Mouse (Mus musculus) heart, embryonic 15.5 days (tissue): ENCODE results near the gene Coa5. TPM values are rescaled to one million over a fixed set of nuclear protein-coding genes. Genes with fewer than 3 reads are reported as not detected.

Source experiments
- ATAC-seq: fragments of 200-750 bp; cut with Nextera tagmentation; replicated peaks from 2 replicates; pipeline ENCODE4 v1.8.0; 2017; ENCODE audit warnings: low read depth, moderate TSS enrichment; ENCODE audit not compliant: insufficient number of reproducible peaks, insufficient read depth, low FRiP score
- H3K27ac ChIP-seq: fragments of 300-500 bp; sonication (generic); 2 replicates; pipeline ENCODE4 v1.5.1; 2015; ENCODE audit warnings: mild to moderate bottlenecking, inconsistent platforms
- H3K27me3 ChIP-seq: fragments of 300-500 bp; sonication (generic); 2 replicates; pipeline ENCODE4 v1.6.1; 2015; ENCODE audit warnings: inconsistent platforms
- H3K36me3 ChIP-seq: fragments of 300-500 bp; sonication (generic); 2 replicates; pipeline ENCODE4 v1.6.1; 2015; ENCODE audit warnings: mild to moderate bottlenecking, inconsistent platforms
- H3K4me1 ChIP-seq: fragments of 300-500 bp; sonication (generic); replicated peaks from 2 replicates; pipeline ENCODE4 v1.6.1; 2015; ENCODE audit warnings: inconsistent platforms
- H3K4me2 ChIP-seq: fragments of 300-500 bp; sonication (generic); 2 replicates; pipeline ENCODE4 v1.6.1; 2015; ENCODE audit warnings: inconsistent platforms, mild to moderate bottlenecking, moderate library complexity
- H3K4me3 ChIP-seq: fragments of 300-500 bp; sonication (generic); 2 replicates; pipeline ENCODE4 v1.5.1; 2015; ENCODE audit warnings: mild to moderate bottlenecking, inconsistent platforms
- H3K9ac ChIP-seq: fragments of 300-500 bp; sonication (generic); 2 replicates; pipeline ENCODE4 v1.6.1; 2015; ENCODE audit warnings: mild to moderate bottlenecking, inconsistent platforms
- H3K9me3 ChIP-seq: fragments of 300-500 bp; sonication (generic); replicated peaks from 2 replicates; pipeline ENCODE4 v1.6.1; 2016; ENCODE audit warnings: inconsistent platforms
- WGBS: fragments of 180-500 bp; shearing (Covaris S2); methylation state at CpG from one replicate; pipeline ENCODE4 v1.1.7; 2015; ENCODE audit warnings: mixed read lengths; 5-methylcytosine and 5-hydroxymethylcytosine counted together
- polyA plus RNA-seq: library from polyadenylated mRNA; unstranded; fragments of >200 nt; fragmentation: Nextera tagmentation; extraction: Ambion mirVana; gene quantifications from 2 replicates; pipeline ENCODE4 v1.2.1, GENCODE M21; 2015

Coa5 gene
- polyA plus RNA-seq, 1 experiment from 2014 or later: 54.0 TPM

GRCm38 (mm10) chr1:37396481-37396880 lies 33.4 kb downstream of the Coa5 start:
- no peak overlapping the region for H3K27ac ChIP-seq
- 0 out of 2 replicates have a peak, but pooled peaks cover 2% of the 10 kb centered on the region for H3K36me3 ChIP-seq
- H3K9me3 ChIP-seq: no peaks in the 10 kb centered on the region
- no peak overlapping the region for H3K4me2 ChIP-seq
- H3K4me3 ChIP-seq: no peak overlapping the region
- H3K27me3 ChIP-seq: no peaks in the 10 kb centered on the region
- H3K9ac ChIP-seq: no peak overlapping the region
- no peak for ATAC-seq
- H3K4me1 ChIP-seq: peaks cover 17% of the 10 kb centered on the region
- 88% methylated on average over 1 of the region's 1 CpGs for WGBS

GRCm38 (mm10) chr1:37393174-37393573 lies 36.7 kb downstream of the Coa5 start:
- no peak for ATAC-seq
- no peak overlapping the region for H3K4me2 ChIP-seq
- no peaks in the 10 kb centered on the region for H3K4me1 ChIP-seq
- H3K27me3 ChIP-seq: no peaks in the 10 kb centered on the region
- 0 out of 2 replicates have a peak, but pooled peaks cover 7% of the 10 kb centered on the region for H3K36me3 ChIP-seq
- no peaks in the 10 kb centered on the region for H3K9me3 ChIP-seq
- no peak overlapping the region for H3K9ac ChIP-seq
- H3K4me3 ChIP-seq: no peak overlapping the region
- WGBS: 70% methylated on average over 5 of the region's 5 CpGs
- no peak overlapping the region for H3K27ac ChIP-seq

- Histone ChIP-seq H3K27ac (peak overlapping the region; percentile 75), H3K4me3 (no peak overlapping the region), H3K27me3 (no peaks in the 10 kb centered on the region), H3K4me2 (no peak overlapping the region), H3K36me3 (0 out of 2 replicates have a peak, but pooled peaks cover 5% of the 10 kb centered on the region), H3K9ac (no peak overlapping the region), H3K4me1 (peaks cover 44% of the 10 kb centered on the region), H3K9me3 (no peaks in the 10 kb centered on the region)
- WGBS: 22% methylated on average over 7 of the region's 7 CpGs
- ATAC-seq: peak; percentile 75
Measured at GRCm38 (mm10) chr1:37386448-37386971, 43.4 kb downstream of the Coa5 start.

- H3K9ac ChIP-seq: no peak overlapping the region
- WGBS: 44% methylated on average over 3 of the region's 3 CpGs
- H3K4me1 ChIP-seq: peaks cover 44% of the 10 kb centered on the region
- H3K27ac ChIP-seq: peak overlapping the region; percentile 60
- no peaks in the 10 kb centered on the region for H3K9me3 ChIP-seq
- ATAC-seq: peak; percentile 30; the same call in 1 of the 2 replicates
- H3K4me2 ChIP-seq: no peak overlapping the region
- H3K36me3 ChIP-seq: peaks cover 9% of the 10 kb centered on the region; the same call in 1 of the 2 replicates
- no peaks in the 10 kb centered on the region for H3K27me3 ChIP-seq
- no peak overlapping the region for H3K4me3 ChIP-seq
Measured at GRCm38 (mm10) chr1:37384304-37384703, 45.6 kb downstream of the Coa5 start.

- H3K9me3 ChIP-seq: no peaks in the 10 kb centered on the region
- no peak for ATAC-seq
- H3K4me1 ChIP-seq: peaks cover 27% of the 10 kb centered on the region
- 75% methylated on average over 5 of the region's 5 CpGs for WGBS
- peaks cover 12% of the 10 kb centered on the region; the same call in 1 of the 2 replicates for H3K36me3 ChIP-seq
- no peak overlapping the region for H3K27ac ChIP-seq
- H3K4me2 ChIP-seq: no peak overlapping the region
- no peak overlapping the region for H3K4me3 ChIP-seq
- H3K9ac ChIP-seq: no peak overlapping the region
- H3K27me3 ChIP-seq: no peaks in the 10 kb centered on the region
Measured at GRCm38 (mm10) chr1:37380913-37381312, 49.0 kb downstream of the Coa5 start.

GRCm38 (mm10) chr1:37379536-37379935 lies 50.4 kb downstream of the Coa5 start:
- Histone ChIP-seq H3K36me3 (peaks cover 12% of the 10 kb centered on the region; the same call in 1 of the 2 replicates), H3K4me3 (no peak overlapping the region), H3K9me3 (no peaks in the 10 kb centered on the region), H3K27me3 (no peaks in the 10 kb centered on the region), H3K27ac (no peak overlapping the region), H3K4me2 (no peak overlapping the region), H3K9ac (no peak overlapping the region), H3K4me1 (peaks cover 15% of the 10 kb centered on the region)
- ATAC-seq: no peak
- 69% methylated on average over 4 of the region's 4 CpGs for WGBS

- no peak for ATAC-seq
- Histone ChIP-seq H3K4me1 (peaks cover 4% of the 10 kb centered on the region; the same call in 1 of the 2 replicates), H3K9ac (no peak overlapping the region), H3K4me2 (no peak overlapping the region), H3K4me3 (no peak overlapping the region), H3K9me3 (no peaks in the 10 kb centered on the region), H3K27me3 (no peaks in the 10 kb centered on the region), H3K27ac (no peak overlapping the region), H3K36me3 (peaks cover 12% of the 10 kb centered on the region; the same call in 1 of the 2 replicates)
- WGBS: 85% methylated on average over 5 of the region's 5 CpGs
Measured at GRCm38 (mm10) chr1:37378095-37378494, 51.8 kb downstream of the Coa5 start.

GRCm38 (mm10) chr1:37376751-37377150 lies 53.2 kb downstream of the Coa5 start:
- no peak for ATAC-seq
- H3K4me1 ChIP-seq: no peaks in the 10 kb centered on the region
- H3K4me3 ChIP-seq: no peak overlapping the region
- H3K27me3 ChIP-seq: no peaks in the 10 kb centered on the region
- peaks cover 12% of the 10 kb centered on the region; the same call in 1 of the 2 replicates for H3K36me3 ChIP-seq
- WGBS: 79% methylated on average over 2 of the region's 2 CpGs
- H3K9ac ChIP-seq: no peak overlapping the region
- H3K4me2 ChIP-seq: no peak overlapping the region
- H3K27ac ChIP-seq: no peak overlapping the region
- H3K9me3 ChIP-seq: no peaks in the 10 kb centered on the region

GRCm38 (mm10) chr1:37376177-37376576 lies 53.7 kb downstream of the Coa5 start:
- H3K27me3 ChIP-seq: no peaks in the 10 kb centered on the region
- H3K4me1 ChIP-seq: no peaks in the 10 kb centered on the region
- H3K9me3 ChIP-seq: no peaks in the 10 kb centered on the region
- ATAC-seq: no peak
- H3K9ac ChIP-seq: no peak overlapping the region
- H3K27ac ChIP-seq: no peak overlapping the region
- H3K4me2 ChIP-seq: no peak overlapping the region
- H3K36me3 ChIP-seq: peaks cover 12% of the 10 kb centered on the region; the same call in 1 of the 2 replicates
- 89% methylated on average over 8 of the region's 8 CpGs for WGBS
- H3K4me3 ChIP-seq: no peak overlapping the region

GRCm38 (mm10) chr1:37368768-37369385 lies 61.0 kb downstream of the Coa5 start:
- Histone ChIP-seq H3K4me2 (no peak overlapping the region), H3K9me3 (no peaks in the 10 kb centered on the region), H3K36me3 (peaks cover 13% of the 10 kb centered on the region; the same call in 1 of the 2 replicates), H3K4me1 (no peaks in the 10 kb centered on the region), H3K27ac (no peak overlapping the region), H3K4me3 (no peak overlapping the region), H3K27me3 (no peaks in the 10 kb centered on the region), H3K9ac (no peak overlapping the region)
- no peak for ATAC-seq
- WGBS: 53% methylated on average over 7 of the region's 7 CpGs

- Histone ChIP-seq H3K4me2 (no peak overlapping the region), H3K36me3 (peaks cover 13% of the 10 kb centered on the region; the same call in 1 of the 2 replicates), H3K27me3 (no peaks in the 10 kb centered on the region), H3K27ac (no peak overlapping the region), H3K9me3 (no peaks in the 10 kb centered on the region), H3K9ac (no peak overlapping the region), H3K4me3 (no peak overlapping the region), H3K4me1 (no peaks in the 10 kb centered on the region)
- no peak for ATAC-seq
- WGBS: 91% methylated on average over 10 of the region's 10 CpGs
Measured at GRCm38 (mm10) chr1:37368125-37368524, 61.8 kb downstream of the Coa5 start.
